Mouse (Mus musculus) neutrophil, adult 5-6 weeks (primary cell): ENCODE data around the gene Gm11639. TPM values are rescaled to one million over a fixed set of nuclear protein-coding genes. Genes with fewer than 3 reads are reported as not detected.

Source experiments
- ATAC-seq: fragments of 151-379, 151-347 bp; 2 replicates; pipeline ENCODE4 v1.8.0; 2017; ENCODE audit warnings: mild to moderate bottlenecking, moderate TSS enrichment; ENCODE audit not compliant: insufficient number of reproducible peaks, poor library complexity, low FRiP score, severe bottlenecking; ENCODE audit errors: extremely low read depth
- total RNA-seq: library from RNA; stranded (forward); fragments of 200-1000 nt; gene quantifications from 2 replicates; pipeline ENCODE4 v1.2.3, GENCODE M21; 2017

Gm11639 gene
- total RNA-seq, 1 experiment from 2014 or later = under 0.01 TPM

DNA sequence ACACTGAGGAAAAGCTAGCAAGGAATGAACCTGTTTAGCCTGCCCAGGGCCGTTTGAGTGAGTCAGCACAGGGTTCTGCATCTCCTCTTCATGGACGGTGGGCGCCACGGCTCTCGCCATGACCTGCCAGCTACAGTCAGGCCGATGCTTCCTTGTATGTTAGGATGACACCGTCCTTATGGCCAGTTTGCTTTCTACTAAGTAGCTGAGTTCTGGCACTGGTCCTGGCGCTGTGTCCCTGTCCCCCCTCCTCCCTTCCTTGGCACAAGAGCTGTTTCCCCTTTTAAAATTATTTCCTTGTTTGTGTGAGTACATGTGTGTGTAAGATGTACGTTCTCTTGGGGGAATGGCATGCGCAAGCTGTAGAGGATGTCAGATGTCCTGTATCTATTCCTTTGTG, 459.7 kb downstream of the Gm11639 start:
- ATAC-seq = no peak

DNA sequence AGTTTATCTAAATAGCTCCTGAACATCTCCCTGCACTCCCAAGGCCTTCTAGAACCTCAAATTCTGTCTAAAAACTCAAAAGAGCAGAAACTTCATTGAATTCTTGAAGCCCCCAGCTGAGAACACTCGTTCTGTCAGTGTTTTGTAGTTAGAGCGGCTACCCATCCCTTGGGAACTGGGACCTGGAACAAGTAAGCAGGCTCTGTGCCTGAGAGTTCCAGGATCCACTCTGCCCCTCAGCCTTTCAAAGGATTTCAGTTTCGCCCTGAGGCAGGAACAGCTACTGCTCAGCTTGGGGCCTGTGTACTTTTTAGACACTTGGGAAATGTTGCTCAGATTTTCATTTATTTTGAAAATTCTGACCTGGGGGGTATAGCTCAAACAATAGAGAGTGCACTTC, 461.1 kb downstream of the Gm11639 start, which contains the start of gene Gm10842:
Gene Gm10842 (plus strand): TSS at position 301 of the 400 bp plus-strand sequence.
- ATAC-seq = no peak

DNA sequence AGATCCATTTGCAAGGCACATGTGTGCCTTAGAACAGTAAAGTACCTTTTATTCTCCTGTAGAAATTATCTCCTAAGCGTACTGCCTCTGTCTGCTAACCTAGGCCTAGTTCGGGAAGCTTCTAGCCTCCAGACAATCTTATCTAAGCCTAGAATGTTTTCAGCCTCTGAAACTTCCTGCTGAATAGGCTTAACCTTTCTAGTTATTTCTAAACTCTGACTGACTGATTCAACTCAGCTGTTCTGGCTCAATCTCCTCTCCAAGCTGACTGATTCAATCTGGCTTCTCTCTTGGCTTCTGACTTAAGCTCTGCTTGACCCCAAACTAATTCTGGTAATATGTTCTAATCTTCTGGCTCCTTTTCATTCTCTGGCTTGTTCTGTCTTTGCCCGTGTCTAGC, 463.8 kb downstream of the Gm11639 start:
- no peak for ATAC-seq

DNA sequence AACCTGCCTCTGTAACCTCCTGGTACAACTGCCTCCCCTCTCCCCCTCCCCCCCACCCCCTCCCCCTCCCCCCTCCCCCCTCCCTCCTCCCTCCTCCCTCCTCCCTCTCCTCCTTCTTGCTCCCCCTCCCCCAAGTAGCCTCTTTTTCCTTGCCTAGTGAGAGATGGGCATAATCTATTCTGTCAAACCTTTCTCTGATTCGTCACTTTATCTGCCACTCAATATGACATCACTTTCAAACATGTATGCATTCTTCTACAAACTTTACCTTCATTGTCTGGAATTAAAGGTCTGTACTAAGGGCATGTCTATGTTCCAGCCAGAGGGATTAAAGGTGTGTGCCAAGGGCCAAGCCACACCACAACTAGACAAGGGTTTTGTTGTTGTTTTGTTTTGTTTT, 464.3 kb downstream of the Gm11639 start:
- no peak for ATAC-seq

DNA sequence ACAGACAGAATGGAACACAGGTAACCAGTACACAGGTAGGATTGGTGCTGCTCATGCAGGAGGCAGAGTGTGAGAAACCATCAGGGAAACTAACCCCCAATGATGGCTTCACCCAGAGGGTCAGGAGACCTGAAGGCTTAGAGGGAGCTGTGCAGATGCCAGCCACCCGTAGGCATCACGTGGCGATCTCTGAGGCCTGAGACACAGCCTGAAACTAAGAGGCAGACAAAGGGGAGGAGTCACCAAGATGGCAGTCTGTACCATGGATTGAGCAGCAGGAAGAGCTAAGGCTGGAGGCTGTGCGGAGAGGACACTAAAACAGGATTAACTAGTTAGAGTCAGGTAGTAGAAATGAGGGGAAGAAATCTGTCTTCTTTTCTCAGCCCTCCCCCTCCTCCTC, 465.2 kb downstream of the Gm11639 start:
- no peak for ATAC-seq

DNA sequence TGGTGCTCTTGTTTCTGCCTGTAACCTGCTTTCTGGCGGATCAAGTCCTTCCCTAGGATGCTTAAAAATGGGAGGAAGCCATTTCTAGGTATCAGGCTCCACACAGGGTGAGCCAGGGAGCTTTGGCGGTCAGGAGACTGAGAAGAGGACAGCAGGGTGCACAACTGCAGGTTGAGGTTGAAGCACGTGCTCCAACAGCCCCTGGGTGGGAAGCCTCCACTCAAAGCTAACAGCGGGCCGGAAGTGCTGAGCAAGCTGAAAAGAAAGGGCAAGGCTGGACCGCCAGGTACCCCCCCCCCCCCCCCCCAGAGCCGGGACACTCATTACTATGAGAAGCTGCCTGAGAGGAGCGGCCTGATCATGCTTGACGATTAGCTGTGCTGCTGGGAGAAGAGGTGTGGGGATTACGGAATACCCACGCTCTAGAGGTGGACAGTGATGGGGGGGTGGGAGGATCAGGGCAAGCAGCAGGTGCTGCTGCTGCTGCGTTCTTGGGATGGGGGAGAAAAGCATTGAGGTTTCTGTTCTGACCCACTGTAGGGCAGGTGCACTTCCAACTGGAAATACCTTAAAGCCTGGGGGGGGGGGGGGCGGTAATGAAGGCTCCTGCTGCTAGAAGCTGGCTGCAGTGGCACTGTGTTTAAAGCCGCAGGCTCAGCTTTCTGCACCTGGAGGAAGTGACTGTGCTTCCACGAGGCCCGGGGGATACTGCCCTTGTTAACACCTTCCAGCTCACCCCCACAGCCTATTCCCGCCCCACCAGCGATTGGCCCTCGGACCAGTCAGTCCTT, 465.9 kb downstream of the Gm11639 start:
- ATAC-seq = no peak

DNA sequence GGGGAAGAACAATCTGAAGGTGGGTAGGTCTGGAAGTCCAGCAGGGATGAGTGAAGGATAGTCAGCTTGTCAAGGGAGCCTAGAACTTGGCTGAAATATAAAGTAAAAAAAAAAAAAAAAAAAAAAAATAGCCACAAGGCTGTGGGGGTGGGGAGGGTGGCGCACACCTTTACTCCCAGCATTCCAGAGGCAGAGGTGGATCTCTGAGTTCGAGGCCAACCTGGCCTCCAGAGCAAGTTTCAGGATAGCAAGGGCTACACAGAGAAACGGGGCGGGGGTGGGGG, 466.5 kb downstream of the Gm11639 start:
- ATAC-seq = no peak

DNA sequence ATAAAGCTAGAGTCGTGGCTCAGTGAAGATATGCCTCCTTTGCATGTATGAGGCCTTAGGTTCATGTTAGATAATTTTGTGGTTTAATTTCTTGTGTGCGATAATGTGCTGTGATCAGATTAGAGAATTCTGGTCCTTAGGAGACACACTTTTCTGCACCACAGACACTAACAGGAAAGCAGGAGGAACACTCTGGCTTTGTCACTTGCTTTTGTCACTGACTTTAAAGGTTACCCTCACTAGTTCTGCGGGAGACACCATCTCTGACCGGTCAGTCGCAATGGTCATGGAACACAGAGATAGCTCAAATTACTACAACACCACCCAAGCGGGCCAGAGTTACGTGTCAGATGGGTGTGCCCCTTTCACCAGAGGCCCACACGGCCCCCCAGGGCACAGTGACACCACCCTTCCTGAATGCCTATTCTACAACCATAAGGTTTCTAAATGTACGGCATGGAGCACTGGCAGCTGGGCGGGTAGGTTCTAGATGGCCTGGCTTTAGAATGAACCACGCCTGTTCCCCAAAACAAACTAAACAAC, 466.9 kb downstream of the Gm11639 start:
- ATAC-seq = no peak

DNA sequence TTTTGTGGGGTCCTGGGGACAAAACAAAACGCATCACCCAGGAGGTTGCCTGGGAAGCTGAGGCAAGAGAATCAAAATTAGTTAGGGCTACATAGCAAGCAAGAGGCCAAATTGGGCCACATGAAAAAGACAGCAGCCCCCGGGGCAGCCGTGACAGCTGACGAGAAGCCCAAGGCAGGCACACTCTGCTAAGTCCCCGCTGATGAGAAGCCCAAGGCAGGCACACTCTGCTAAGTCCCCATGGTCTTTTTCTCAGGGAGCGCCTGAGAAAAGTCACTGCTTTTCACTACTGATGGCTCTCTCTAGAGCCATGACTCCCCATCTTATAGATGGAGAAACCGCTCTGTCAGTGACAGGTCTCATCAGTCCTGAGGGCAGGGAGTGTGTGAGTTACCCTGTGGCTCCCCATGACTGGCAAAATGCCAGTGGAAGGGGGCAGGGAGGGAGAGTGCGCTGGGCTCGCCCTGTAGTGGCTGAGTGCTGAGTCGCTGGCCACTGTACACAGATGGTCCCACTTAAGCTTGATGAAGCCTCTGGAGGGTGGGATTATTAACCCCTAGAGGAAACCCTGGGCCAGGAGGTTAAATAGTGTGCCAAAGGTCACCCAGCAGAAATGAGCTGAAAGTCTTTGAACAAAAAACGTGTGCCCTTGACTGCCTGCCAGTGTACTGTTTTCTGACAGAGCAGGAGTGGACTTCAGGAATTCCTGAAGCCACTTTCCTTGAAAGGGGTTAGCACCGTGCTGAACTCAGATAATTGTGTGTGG, 467.7 kb downstream of the Gm11639 start:
- ATAC-seq = no peak

DNA sequence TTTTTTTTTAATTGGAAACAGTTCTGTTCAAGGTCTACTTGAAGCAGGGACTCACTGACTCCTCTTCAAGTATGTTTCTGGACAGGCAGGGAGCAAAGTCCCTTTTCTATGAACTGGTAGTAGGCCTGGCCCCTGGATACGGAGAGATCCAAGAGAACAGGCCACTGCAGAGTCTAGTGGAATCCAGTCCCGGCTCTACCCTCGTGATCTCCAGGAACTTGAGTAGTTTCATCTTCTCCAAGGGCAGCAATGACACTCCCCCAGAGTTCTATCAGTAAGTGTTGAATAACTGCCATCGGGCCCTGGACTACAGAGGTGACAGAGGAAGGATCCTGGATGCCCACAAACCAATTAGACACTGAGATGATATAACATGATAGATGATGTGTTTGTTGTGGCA, 470.4 kb downstream of the Gm11639 start:
- ATAC-seq = no peak

DNA sequence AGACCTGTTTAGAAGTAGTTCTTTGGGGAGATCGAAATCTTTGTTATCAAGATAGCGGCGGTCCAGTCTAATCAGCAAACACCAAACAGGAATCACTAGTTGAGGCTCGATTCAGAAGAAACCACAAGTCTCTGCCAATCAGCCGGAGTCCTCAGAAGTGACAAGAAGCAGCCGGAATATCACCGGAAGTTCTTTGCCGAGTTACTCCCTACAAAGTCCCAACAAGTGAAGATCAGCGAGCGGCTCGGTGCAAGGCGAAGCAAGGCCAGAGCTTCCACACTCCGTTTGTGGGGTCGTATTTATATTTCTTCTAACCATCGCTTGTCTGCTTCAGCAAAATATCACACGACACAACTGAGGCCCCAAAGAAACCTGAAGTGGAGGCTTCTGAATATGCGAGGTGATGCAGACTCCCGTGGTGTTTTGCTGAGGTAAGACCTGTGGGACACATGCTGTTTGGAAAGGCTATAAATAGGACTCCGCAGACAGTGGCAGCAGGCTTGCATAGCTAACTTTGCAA, 471.3 kb downstream of the Gm11639 start:
- ATAC-seq = no peak

DNA sequence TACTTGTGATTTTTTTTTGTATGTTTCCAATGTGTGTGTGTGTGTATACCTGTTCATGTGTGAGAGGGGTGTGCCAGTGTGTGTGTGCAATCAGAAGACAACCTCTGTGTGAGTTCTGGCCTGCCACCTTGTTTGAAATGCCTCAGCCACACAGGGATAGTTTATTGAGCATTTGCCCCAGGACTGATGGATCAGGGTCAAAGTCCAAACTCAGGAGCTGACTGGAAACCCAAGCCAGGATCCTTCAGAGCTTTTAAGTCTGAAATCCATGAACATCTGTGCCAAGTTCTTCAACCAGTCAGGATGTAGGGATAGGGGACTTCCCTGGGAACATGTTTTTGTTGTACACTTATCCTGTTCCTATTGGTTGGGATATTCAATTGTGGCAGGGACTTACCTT, 472.5 kb downstream of the Gm11639 start:
- no peak for ATAC-seq

DNA sequence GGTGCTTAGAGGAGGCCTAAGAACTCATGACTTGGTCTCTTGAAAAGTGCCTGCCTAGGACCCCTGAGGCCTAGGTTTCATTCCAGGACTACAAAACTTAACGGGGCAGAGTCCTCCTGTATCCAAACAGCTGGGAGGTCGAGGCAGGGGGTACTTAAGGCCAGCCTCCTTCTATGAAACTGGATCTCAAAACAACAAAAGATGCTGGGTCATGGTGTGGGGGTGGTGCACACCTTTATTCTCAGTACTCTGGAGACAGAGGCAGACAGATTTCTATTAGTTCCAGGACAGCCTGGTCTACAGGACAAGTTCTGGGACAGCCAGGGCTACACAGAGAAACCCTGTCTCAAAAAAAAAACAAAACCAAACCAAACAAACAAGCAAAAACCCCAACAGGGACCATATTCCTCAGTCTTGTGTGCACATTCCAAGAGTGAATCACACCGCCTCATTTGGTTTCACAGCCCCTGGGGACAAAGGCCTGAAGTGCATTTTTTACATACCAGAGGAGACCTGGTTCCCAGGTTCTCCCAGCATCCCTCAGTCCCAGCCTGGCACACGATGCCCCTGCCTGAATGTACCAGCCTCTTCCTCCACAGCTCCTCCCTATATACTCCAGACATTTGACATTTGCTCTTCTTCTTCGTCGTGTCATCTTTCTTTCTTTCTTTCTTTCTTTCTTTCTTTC, 474.3 kb downstream of the Gm11639 start:
- ATAC-seq = no peak

DNA sequence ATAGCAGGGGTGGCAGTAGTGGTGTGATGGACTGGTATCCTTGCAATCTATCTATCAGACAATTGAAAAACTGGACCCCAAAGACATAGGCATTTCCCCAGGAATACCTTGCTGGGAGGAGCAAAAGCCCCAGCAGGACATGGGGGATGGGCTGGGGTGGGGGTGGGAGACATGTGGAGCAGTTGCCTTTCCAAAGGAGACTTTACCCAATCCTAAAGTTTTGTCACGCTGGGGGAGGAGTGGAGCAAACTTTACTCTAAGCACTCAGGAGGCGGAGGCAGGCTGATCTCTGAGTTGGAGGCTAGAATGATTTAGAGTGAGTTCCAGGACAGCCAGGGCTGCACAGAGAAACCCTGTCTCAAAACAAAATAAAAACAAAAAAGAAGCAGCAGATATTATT, 475.9 kb downstream of the Gm11639 start:
- ATAC-seq = no peak

DNA sequence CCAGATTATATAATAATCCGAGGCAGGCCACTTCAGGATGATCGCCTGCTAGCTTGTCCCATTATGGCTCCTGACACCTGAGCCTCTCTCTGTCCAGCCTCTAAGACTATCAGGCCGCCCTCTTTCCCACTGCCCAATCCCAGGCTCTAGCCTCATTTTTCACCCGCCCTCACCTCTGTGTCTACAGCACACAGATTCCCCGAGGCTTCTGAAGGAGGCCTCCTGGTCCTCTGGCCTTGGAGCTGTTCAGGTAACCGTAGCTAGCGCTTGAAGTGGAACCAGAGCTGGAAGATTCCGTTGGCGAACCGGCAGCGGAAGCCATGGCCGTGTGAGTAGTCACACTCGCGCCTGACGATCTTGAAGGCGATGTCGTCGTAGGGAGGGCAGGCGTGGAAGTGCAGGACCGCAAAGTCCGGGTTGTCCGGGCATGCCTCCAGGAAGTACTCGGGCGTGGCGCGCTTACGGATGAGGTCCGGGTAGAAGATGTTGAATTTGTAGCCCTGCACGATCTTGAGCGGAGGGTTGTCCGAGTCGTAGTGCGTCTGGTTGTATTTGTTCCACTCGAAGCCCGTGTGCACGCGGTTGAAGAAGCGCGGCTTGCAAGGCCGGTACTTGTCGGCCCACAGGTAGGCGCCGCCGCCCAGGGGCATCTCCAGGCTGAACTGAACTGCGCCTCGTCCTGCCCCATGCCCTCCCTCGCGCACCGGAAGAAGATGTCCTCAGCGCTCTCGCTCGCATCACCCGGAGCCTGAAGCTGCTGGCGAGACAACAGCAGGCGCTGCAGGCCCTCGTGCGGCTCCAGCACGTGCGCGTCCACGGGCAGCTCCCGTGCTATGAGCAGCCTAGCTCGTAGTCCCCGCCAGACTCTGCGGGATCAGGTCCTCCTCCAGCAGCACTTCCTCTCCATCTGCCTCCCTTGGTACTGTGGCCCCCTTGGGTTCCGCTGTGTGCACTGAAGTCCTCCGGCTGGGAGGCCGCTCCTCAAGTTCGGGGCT, 479.3 kb downstream of the Gm11639 start:
- no peak for ATAC-seq

DNA sequence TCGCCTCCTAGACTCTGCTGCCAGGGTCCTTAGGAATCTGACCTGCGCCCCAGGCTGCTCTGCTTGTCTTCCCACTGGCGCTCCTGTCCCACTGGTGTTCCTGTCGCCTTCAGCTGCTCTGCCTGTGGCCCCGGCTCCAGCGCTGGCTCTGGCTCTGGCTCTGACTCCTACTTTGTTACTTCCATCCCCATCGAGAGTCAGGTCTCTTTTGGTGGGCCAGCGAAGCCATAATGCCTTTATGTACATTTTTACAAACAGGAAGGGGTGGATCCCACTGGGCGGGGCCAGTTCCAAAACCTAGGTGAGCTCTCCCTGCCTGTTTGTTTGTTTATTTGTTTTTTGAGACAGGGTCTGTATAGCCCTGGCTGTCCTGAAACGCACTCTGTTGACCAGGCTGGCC, 481.3 kb downstream of the Gm11639 start:
- ATAC-seq = no peak
